Mouse (Mus musculus) cerebellum, postnatal 4 days (tissue): ENCODE measurements at regions not wholly inside any gene's neighbourhood (a gene's known extent, or its start where the extent isn't known, plus 50 kb on each side); places are given as distances from the start of the nearest gene placed in this dataset.

Source experiments
- DNase-seq, 2 experiments: peaks; one replicate each; pipeline ENCODE4 v3.0.0; 2022; ENCODE audit warnings: low spot score in 2 of 2, mixed read lengths in 1 of 2

GRCm38 (mm10) chr8:109012655-109013054, 481.2 kb upstream of the Pmfbp1 start:
- DNase-seq, result no peak

GRCm38 (mm10) chr8:109013577-109013976, 480.2 kb upstream of the Pmfbp1 start:
- no peak for DNase-seq

- DNase-seq, result peak; percentile 30 to 52
These were observed 479.1 kb upstream of the Pmfbp1 start for GRCm38 (mm10) chr8:109014746-109015145.

- no peak for DNase-seq
These were observed 474.3 kb upstream of the Pmfbp1 start for GRCm38 (mm10) chr8:109019565-109019964.

GRCm38 (mm10) chr8:109020102-109020501, 473.7 kb upstream of the Pmfbp1 start:
- no peak for DNase-seq

- no peak for DNase-seq
These were observed 465.9 kb upstream of the Pmfbp1 start for GRCm38 (mm10) chr8:109027923-109028322.

GRCm38 (mm10) chr8:109053608-109054007, 440.2 kb upstream of the Pmfbp1 start:
- no peak for DNase-seq

GRCm38 (mm10) chr8:109059152-109059551, 434.7 kb upstream of the Pmfbp1 start:
- no peak for DNase-seq

GRCm38 (mm10) chr8:109062376-109062775, 431.5 kb upstream of the Pmfbp1 start:
- no peak for DNase-seq

GRCm38 (mm10) chr8:109073715-109074114, 420.1 kb upstream of the Pmfbp1 start:
- no peak for DNase-seq

GRCm38 (mm10) chr8:109075006-109075405, 418.8 kb upstream of the Pmfbp1 start:
- DNase-seq, result no peak

GRCm38 (mm10) chr8:109079223-109079622, 414.6 kb upstream of the Pmfbp1 start:
- no peak for DNase-seq

GRCm38 (mm10) chr8:109081295-109081694, 412.5 kb upstream of the Pmfbp1 start:
- no peak for DNase-seq

GRCm38 (mm10) chr8:109085134-109085533, 408.7 kb upstream of the Pmfbp1 start:
- no peak for DNase-seq

GRCm38 (mm10) chr8:109087781-109088180, 406.0 kb upstream of the Pmfbp1 start:
- DNase-seq, result no peak

- no peak for DNase-seq
These were observed 394.2 kb upstream of the Pmfbp1 start for GRCm38 (mm10) chr8:109099671-109100070.

- DNase-seq, result no peak
These were observed 392.4 kb upstream of the Pmfbp1 start for GRCm38 (mm10) chr8:109101416-109101815.

- DNase-seq, result no peak
These were observed 389.0 kb upstream of the Pmfbp1 start for GRCm38 (mm10) chr8:109104798-109105326.

- no peak for DNase-seq
These were observed 388.1 kb upstream of the Pmfbp1 start for GRCm38 (mm10) chr8:109105693-109106092.

GRCm38 (mm10) chr8:109106971-109107370, 386.9 kb upstream of the Pmfbp1 start:
- no peak for DNase-seq

- DNase-seq, result no peak
These were observed 386.1 kb upstream of the Pmfbp1 start for GRCm38 (mm10) chr8:109107762-109108161.

GRCm38 (mm10) chr8:109109390-109109789, 384.4 kb upstream of the Pmfbp1 start:
- no peak for DNase-seq

GRCm38 (mm10) chr8:109121776-109122175, 372.1 kb upstream of the Pmfbp1 start:
- DNase-seq, result no peak

GRCm38 (mm10) chr8:109142495-109143158, 351.2 kb upstream of the Pmfbp1 start:
- no peak for DNase-seq
